Mouse (Mus musculus) Patski (cell line): Measurements from ENCODE around the gene Tst. TPM values are rescaled to one million over a fixed set of nuclear protein-coding genes. Genes with fewer than 3 reads are reported as not detected.

Experiments
- ATAC-seq: fragments of 100-300 bp; one replicate; pipeline ENCODE4 v1.8.0; 2021
- CTCF ChIA-PET: fragments of 350-600 bp; sonication (Branson Sonifier 250); formaldehyde crosslinking; loops from one replicate; lab custom pipeline; 2022; ENCODE audit warnings: inconsistent platforms; lab: Charles Lee
- POLR2A ChIA-PET: fragments of 350-600 bp; sonication (Branson Sonifier 250); formaldehyde crosslinking; loops from one replicate; lab custom pipeline; 2022; ENCODE audit warnings: antibody characterized with exemption, inconsistent platforms; lab: Charles Lee
- DNase-seq: peaks from one replicate; pipeline ENCODE4 v3.0.0-alpha.2; 2011; ENCODE audit warnings: low read depth, low spot score
- H3K27me3 ChIP-seq: fragments of 371-371 bp; one replicate; pipeline ENCODE4 v1.5.1; 2021
- CTCF ChIP-seq: fragments of 100-300 bp; IDR thresholded peaks from one replicate; pipeline ENCODE4 v1.5.1; 2021
- in situ Hi-C: fragments of 300-500 bp; cut with MboI; formaldehyde crosslinking; loops from 3 replicates; pipeline ENCODE4 v1.11.1; 2018; ENCODE audit warnings: low pct_unique_long_range_greater_than_20kb, mixed read lengths
- polyA plus RNA-seq: library from polyadenylated mRNA; unstranded; gene quantifications from one replicate; pipeline ENCODE4 v1.2.3, GENCODE M21; 2021

The Tst gene
- polyA plus RNA-seq, 1 experiment from 2014 or later = 23.8 TPM

DNA sequence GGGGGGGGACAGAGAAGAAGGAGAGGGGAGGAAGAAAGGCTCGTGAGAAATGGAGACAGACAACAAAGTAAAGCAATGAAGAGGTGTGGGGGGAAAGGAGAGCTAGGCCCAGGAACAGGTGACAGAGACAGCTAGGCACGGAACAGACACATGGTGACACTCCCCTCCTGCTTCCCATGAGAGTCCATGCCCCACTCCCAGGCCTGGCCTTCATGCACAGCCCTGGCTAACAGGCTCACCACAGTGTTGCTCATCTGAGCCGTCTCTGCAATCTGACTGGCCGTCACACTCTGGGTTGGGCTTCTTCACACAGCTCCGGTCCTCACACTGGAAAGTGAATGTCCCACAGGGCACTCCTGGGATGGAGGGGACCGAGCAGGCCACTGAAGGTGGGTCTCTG lies 38.1 kb upstream of the Tst start:
- in situ Hi-C loops = no loop called here
- CTCF ChIA-PET = interaction anchor here (1.0 kb wide), 1 partner anchor 89 kb away, joined by 3 read pairs; no protein-coding TSS in a partner anchor
- POLR2A ChIA-PET = interaction anchor here (0.6 kb wide), 1 partner anchor 139 kb away, joined by 3 read pairs; no protein-coding TSS in a partner anchor
- DNase-seq = no peak
- H3K27me3 ChIP-seq = no peaks in the 10 kb centered on the region
- TF ChIP-seq CTCF = no peak
- no peak for ATAC-seq

DNA sequence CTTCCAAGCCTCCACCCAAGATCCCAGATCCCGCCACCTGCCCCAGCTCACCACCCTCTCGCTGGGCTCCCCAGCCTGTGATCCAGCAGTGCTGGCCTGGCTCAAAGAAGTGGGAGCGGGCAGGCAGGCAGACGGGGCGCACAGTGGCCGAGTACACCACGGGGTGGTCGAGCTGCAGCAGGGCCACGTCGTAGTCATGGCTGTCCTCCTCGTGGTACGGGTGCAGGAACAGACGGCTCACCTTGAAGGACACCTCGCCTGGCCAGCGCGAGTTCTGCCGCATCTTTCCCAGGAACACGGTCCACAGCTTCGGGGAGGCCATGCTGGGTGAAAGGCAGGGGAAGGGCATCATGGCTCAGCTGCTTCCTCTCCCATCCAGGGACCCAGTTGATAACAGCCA lies 36.5 kb upstream of the Tst start:
- TF ChIP-seq CTCF = no peak
- ChIA-PET POLR2A (interaction anchor here (1.2 to 1.4 kb wide), 2 partner anchors 13 to 90 kb away, joined by 3 to 5 read pairs; no protein-coding TSS in a partner anchor), CTCF (interaction anchor here (1.5 to 1.6 kb wide), 2 partner anchors 13 to 91 kb away, joined by 4 read pairs; no protein-coding TSS in a partner anchor)
- in situ Hi-C loops = no loop called here
- no peaks in the 10 kb centered on the region for H3K27me3 ChIP-seq
- DNase-seq (no peak), ATAC-seq (no peak)

DNA sequence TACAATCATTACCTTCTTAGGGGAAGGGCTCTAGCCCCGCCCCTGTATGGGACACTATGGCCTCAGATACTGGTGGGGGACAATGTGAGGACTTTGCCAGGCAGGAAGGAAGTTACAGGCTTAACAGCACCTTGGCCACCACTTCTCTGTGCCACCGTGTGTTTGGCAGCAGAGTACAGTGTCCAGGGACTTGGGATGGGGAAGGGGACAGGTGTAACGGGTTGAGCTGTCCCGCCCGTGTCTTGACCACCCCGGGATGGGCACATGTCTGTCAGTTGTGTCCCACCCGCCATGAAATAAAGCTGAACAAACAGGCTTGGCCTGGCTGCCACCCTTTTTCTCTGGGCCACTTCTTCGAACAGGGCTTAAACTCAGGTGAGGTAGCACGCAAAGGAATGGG lies 33.3 kb upstream of the Tst start:
- CTCF ChIA-PET = no interaction called here
- ATAC-seq (no peak), DNase-seq (no peak)
- POLR2A ChIA-PET = interaction anchor here (0.7 to 1.4 kb wide), 2 partner anchors 9 to 16 kb away, joined by 3 to 7 read pairs; no protein-coding TSS in a partner anchor
- in situ Hi-C loops = no loop called here
- no peaks in the 10 kb centered on the region for H3K27me3 ChIP-seq
- TF ChIP-seq CTCF = no peak

DNA sequence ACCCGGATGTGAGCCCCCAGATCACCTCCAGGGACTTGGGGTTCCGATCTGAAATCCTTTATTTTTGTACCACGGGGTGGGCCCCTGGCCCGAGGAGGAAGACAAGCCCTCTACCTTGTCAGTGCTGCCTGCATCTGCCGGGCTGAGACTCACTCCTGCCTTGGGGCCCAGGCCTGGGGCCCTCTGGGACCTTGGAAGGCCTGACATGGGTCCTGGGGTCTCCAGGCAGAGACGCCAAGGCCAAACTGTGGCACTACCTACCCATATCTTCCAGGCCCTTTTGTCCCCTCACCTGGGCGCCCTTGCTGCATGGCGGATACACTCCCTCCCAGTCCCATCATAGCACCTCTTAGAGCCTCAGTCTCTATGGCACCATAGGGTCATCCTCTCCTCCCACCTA lies 32.8 kb upstream of the Tst start:
- ATAC-seq (no peak), DNase-seq (no peak)
- no peaks in the 10 kb centered on the region for H3K27me3 ChIP-seq
- in situ Hi-C loops = no loop called here
- ChIA-PET POLR2A (interaction anchor here (1.6 kb wide), 1 partner anchor 94 kb away, joined by 3 read pairs; no protein-coding TSS in a partner anchor), CTCF (interaction anchor here (1.6 kb wide), 1 partner anchor 9 kb away, joined by 6 read pairs; no protein-coding TSS in a partner anchor)
- no peak for TF ChIP-seq CTCF

DNA sequence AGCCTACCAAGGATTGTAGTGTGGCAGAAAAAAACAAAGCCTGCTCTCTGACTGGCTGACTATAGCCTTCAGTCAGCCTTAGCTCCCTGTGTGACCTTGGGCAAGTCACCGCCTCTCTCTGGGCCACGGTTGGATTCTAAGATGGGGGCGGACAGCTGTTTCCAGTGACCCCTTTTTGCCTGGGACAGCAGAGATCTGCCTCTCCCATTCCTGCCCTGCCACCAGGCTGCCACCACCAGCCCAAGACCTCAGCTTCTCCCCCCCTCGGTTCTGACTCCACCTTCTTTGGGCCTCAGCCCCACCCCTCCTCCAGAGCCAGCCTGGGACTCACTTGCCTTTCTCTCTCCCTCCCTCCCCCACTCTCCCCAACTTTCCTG lies 32.3 kb upstream of the Tst start:
- ATAC-seq = no peak
- ChIA-PET POLR2A (interaction anchor here (0.7 to 1.6 kb wide), 2 partner anchors 9 to 95 kb away, joined by 3 to 5 read pairs; no protein-coding TSS in a partner anchor), CTCF (interaction anchor here (1.6 kb wide), 1 partner anchor 10 kb away, joined by 6 read pairs; no protein-coding TSS in a partner anchor)
- TF ChIP-seq CTCF = no peak
- in situ Hi-C loops = no loop called here
- no peaks in the 10 kb centered on the region for H3K27me3 ChIP-seq
- no peak for DNase-seq

DNA sequence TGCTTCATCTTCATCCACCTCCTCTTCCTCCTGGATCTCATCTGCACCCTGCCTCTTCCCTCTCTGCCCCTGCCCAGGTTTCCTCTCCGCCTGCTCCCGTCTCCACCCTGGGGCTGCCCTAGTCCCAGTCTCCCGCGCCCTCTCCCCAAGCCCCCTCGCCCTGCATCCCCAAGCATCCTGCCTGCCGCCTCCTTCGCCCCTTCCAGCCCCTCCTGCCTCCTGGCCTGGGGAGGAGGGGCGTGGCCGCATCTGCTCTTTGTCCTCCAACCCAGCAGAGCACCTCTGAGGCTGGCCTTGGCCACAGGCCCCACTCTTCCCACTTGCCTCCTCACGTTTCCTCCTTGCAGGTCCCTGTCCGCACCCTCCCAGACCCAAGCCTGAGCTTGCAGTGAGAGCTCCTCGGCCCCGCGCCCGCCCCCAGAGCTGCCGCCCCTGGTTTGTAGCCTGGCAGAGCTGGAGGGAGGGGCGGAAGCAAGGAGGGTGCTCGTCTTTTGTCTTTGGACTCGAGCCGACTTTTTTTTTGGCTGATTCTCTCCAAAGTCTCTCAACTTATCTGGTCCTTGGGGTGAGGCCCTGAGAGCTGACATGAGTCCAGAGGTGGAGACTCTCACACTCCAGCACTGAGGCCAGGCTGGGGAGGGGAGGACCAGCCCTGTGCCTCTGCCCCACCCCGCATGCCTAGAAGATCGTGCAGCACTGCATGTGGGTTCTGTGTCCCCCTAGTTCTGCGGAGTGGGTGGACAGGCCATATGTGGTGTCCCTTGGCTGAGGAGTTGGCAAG lies 31.7 kb upstream of the Tst start:
- no peak for ATAC-seq
- no peak for DNase-seq
- no peaks in the 10 kb centered on the region for H3K27me3 ChIP-seq
- in situ Hi-C loops = no loop called here
- POLR2A ChIA-PET = interaction anchor here (0.6 to 1.6 kb wide), 3 partner anchors 10 to 96 kb away, joined by 3 to 5 read pairs (median 4); no protein-coding TSS in a partner anchor
- CTCF ChIA-PET = interaction anchor here (1.2 to 1.6 kb wide), 2 partner anchors 11 to 145 kb away, joined by 3 to 6 read pairs; no protein-coding TSS in a partner anchor
- TF ChIP-seq CTCF = no peak

DNA sequence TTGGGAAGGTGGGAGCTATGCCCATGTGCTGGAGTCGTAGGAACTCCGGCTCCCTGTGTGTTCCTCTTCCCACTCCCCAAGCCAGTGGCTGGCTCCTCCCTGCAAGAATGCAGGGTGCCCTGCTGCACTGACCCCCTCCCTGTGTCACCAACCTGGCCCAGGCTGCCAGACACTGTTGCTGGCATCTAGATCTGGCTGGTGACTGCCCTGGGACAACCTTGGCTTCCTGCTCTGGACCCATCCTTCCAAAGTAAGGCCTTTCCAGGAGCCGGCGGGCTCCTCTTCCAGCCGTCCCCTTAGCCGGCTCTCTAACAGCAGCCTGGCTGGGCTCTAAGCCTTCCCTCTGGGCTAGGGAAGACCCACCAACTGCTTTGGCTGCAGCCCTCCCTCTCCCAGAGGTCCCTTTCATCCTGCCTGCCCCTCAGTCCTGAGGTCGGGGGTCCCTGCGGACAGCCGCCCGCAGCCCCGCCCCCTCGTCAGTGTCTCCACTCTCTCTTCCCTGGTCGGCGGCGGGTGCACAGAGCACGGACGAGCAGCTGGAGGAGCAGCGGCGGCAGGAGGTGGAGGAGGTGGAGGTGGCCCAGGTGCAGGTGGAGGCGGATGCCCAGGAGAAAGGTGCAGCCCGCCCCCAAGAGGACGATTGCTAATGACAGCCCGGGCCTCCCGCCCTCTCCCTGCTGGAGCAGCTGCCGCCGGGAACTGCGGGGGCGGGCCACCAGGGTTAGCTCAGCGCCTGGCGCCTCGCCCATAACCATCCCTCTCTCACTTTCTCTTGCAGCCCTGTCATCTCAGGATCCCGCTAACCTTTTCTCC lies 30.9 kb upstream of the Tst start:
- POLR2A ChIA-PET = interaction anchor here (0.6 to 1.6 kb wide), 2 partner anchors 34 to 96 kb away, joined by 3 to 4 read pairs; no protein-coding TSS in a partner anchor
- no peak for TF ChIP-seq CTCF
- in situ Hi-C loops = no loop called here
- CTCF ChIA-PET = interaction anchor here (1.2 to 1.6 kb wide), 2 partner anchors 11 to 145 kb away, joined by 3 to 6 read pairs; no protein-coding TSS in a partner anchor
- ATAC-seq (no peak), DNase-seq (no peak)
- no peaks in the 10 kb centered on the region for H3K27me3 ChIP-seq

DNA sequence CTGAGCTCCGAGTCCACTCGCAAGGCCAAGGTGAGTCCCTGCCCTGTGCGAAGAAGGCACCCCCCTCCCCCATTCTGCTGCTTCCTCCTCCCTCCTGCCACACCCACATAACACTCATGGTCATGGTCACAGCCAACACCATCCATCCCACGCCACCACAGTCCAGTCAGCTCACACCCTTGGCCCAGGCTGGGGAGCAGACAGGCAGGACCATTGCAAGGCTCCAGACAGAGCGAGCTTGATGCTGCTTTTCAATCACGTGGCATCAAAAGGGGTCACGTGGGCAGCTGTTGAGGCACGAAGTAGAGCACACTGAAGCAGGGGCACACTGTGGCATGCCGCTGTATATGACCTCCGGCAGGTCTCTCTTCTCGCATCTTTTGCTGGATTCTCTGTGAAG lies 30.0 kb upstream of the Tst start:
- in situ Hi-C loops = no loop called here
- DNase-seq (no peak), ATAC-seq (no peak)
- TF ChIP-seq CTCF = no peak
- ChIA-PET CTCF (interaction anchor here (1.6 kb wide), 1 partner anchor 17 kb away, joined by 3 read pairs; no protein-coding TSS in a partner anchor), POLR2A (no interaction called here)
- H3K27me3 ChIP-seq = no peaks in the 10 kb centered on the region

DNA sequence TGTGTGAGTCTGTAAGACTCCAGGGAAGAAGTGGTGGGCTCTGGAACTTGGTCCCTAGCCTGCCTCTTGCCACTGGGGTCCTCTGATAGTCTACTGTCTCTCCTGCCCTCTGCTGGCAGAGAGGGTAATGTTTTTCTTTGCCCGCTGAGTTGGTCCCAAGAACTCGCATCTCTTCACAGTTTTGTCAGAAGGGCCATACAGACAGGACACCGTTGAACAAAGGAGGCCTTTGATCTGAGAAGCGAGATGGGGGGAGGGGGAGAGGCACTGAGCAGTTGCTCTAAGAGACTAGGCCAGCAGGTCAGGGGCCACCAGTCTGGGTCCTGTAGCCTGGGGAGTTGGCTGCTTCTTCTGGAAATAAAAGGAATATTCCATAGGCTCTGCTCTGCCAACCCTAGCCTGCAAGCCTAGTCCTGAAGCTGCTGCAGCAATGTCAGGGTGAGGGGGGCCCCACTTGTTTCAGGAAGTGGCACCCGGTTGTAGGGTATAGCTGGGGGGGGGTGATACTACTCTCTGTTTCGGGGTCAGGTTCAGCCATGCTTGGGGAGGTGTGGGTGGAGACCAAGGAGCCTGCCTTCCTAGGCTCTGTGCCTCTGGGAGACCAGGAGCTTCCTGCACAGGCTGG lies 29.3 kb upstream of the Tst start:
- TF ChIP-seq CTCF = no peak
- DNase-seq (no peak), ATAC-seq (no peak)
- no peaks in the 10 kb centered on the region for H3K27me3 ChIP-seq
- ChIA-PET CTCF (interaction anchor here (1.6 kb wide), 1 partner anchor 17 kb away, joined by 3 read pairs; no protein-coding TSS in a partner anchor), POLR2A (interaction anchor here (0.6 kb wide), 1 partner anchor 265 kb away, joined by 3 read pairs; no protein-coding TSS in a partner anchor)
- in situ Hi-C loops = no loop called here
